Mouse (Mus musculus): ENCODE results near the gene Tmem214.

- no peak for TF ChIP-seq CTCF (IDR thresholded peaks at IDR 0.05; ENCODE audit: borderline replicate concordance, control insufficient read depth, extremely low read depth, insufficient read depth, low read length, poor library complexity)
- TF ChIP-seq POLR2A (IDR thresholded peaks at IDR 0.05; ENCODE audit: control insufficient read depth, extremely low read depth, insufficient read depth, low read length, poor library complexity), result no peak
Measured at GRCm38 (mm10) chr5:30927945-30928529, 60.2 kb downstream of the Tmem214 start.
